Comparison of ENCODE assay signal across 8 mouse cellular contexts in genomic region chr4:117926545-117927482, GRCm38 (mm10). TPM values are rescaled to one million over a fixed set of nuclear protein-coding genes. Genes with fewer than 3 reads are reported as not detected.
DNase-seq lines count a peak whose midpoint lies in the region; ATAC-seq lines count a peak whose summit lies in the region.

No protein-coding gene starts in this region.

- no peaks in the 10 kb centered on the region for H3K4me1 ChIP-seq in brown adipose tissue, adult 24 weeks (ENCODE audit: control insufficient read depth, insufficient read depth, insufficient read length, low read length)
- H3K4me1 ChIP-seq in forebrain, embryonic 14.5 days (ENCODE audit: control insufficient read depth, insufficient read depth, low read length): peaks cover 10% of the 10 kb centered on the region

- peak overlapping the region; percentile 84 for H3K4me2 ChIP-seq in forebrain, embryonic 14.5 days (ENCODE audit: low read length)

- H3K36me3 ChIP-seq in forebrain, embryonic 14.5 days (ENCODE audit: control insufficient read depth, insufficient read depth, low read length): 0 out of 2 replicates have a peak, but pooled peaks cover 1% of the 10 kb centered on the region

- no peak overlapping the region for H3K27ac ChIP-seq in brown adipose tissue, adult 24 weeks (replicated peaks; ENCODE audit: low read depth, low read length)
- H3K27ac ChIP-seq in forebrain, embryonic 14.5 days (ENCODE audit: low read depth, low read length): no peak overlapping the region

- peak; percentile 78 for ATAC-seq in forebrain, embryonic 14.5 days

- H3K9me3 ChIP-seq in forebrain, embryonic 14.5 days (replicated peaks; ENCODE audit: control insufficient read depth, low read length): no peaks in the 10 kb centered on the region

- peak; percentile 10 for DNase-seq in kidney, adult 18-20 months
- no peak for DNase-seq in kidney, adult 9 months
- DNase-seq in forebrain, embryonic 14.5 days (ENCODE audit: low spot score): peak; percentile 74
- peak; percentile 59 for DNase-seq in kidney, postnatal 14 days
- peak; percentile 44 for DNase-seq in lung, postnatal 10 days
- DNase-seq in right cerebral cortex, postnatal 14 days: peak; percentile 65
- DNase-seq in T-cell, adult 2 months (ENCODE audit: low spot score): no peak

- H3K4me3 ChIP-seq in brown adipose tissue, adult 24 weeks (ENCODE audit: insufficient read depth, low read depth, low read length): peak overlapping the region; percentile 33
- H3K4me3 ChIP-seq in forebrain, embryonic 14.5 days (ENCODE audit: low read depth, low read length): peak overlapping the region; percentile 44

- peak overlapping the region; percentile 65 for H3K9ac ChIP-seq in forebrain, embryonic 14.5 days (ENCODE audit: low read length)

- WGBS in forebrain, embryonic 14.5 days: under 1% methylated on average over 69 of the region's 71 CpGs

- peaks cover 48% of the 10 kb centered on the region for H3K27me3 ChIP-seq in forebrain, embryonic 14.5 days (replicated peaks; ENCODE audit: control insufficient read depth, insufficient read depth, low read length)

RNA-seq across cellular contexts. Expression of gene Artn, which starts 2.7 kb away (rescaled TPM):
- polyA plus RNA-seq in brown adipose tissue, adult 24 weeks (2012; ENCODE audit: insufficient read depth, insufficient read length, missing spikeins): not detected in 2 replicates
- polyA plus RNA-seq in forebrain, embryonic 14.5 days (2014; fragmentation: Nextera tagmentation; extraction: Ambion mirVana): 0.22 and 0.36 TPM in 2 replicates

RNA-seq across cellular contexts. Expression of gene Ipo13, which starts 12.0 kb away (rescaled TPM):
- polyA plus RNA-seq in brown adipose tissue, adult 24 weeks (2012; ENCODE audit: insufficient read depth, insufficient read length, missing spikeins): 28.3 and 48.3 TPM in 2 replicates
- 64.1 and 66.2 TPM in 2 replicates for polyA plus RNA-seq in forebrain, embryonic 14.5 days (2014; fragmentation: Nextera tagmentation; extraction: Ambion mirVana)

RNA-seq across cellular contexts. Expression of gene Dph2, which starts 35.0 kb away (rescaled TPM):
- polyA plus RNA-seq in brown adipose tissue, adult 24 weeks (2012; ENCODE audit: insufficient read depth, insufficient read length, missing spikeins): 1.7 and 4.4 TPM in 2 replicates
- 26.8 and 31.9 TPM in 2 replicates for polyA plus RNA-seq in forebrain, embryonic 14.5 days (2014; fragmentation: Nextera tagmentation; extraction: Ambion mirVana)

RNA-seq across cellular contexts. Expression of gene Atp6v0b, which starts 39.7 kb away (rescaled TPM):
- 145 and 164 TPM in 2 replicates for polyA plus RNA-seq in brown adipose tissue, adult 24 weeks (2012; ENCODE audit: insufficient read depth, insufficient read length, missing spikeins)
- polyA plus RNA-seq in forebrain, embryonic 14.5 days (2014; fragmentation: Nextera tagmentation; extraction: Ambion mirVana): 483 and 520 TPM in 2 replicates

RNA-seq across cellular contexts. Expression of gene B4galt2, which starts 43.5 kb away (rescaled TPM):
- 1.3 and 1.5 TPM in 2 replicates for polyA plus RNA-seq in brown adipose tissue, adult 24 weeks (2012; ENCODE audit: insufficient read depth, insufficient read length, missing spikeins)
- polyA plus RNA-seq in forebrain, embryonic 14.5 days (2014; fragmentation: Nextera tagmentation; extraction: Ambion mirVana): 49.1 and 50.6 TPM in 2 replicates

Comparison
In these comparisons a context has a peak if more than half of its experiments do, and no peak if none do; other contexts are left out.
1. DNase-seq: peak in kidney, adult 18-20 months (single experiment), forebrain, embryonic 14.5 days (single experiment), kidney, postnatal 14 days (single experiment), lung, postnatal 10 days (single experiment) and right cerebral cortex, postnatal 14 days (single experiment); none in kidney, adult 9 months (single experiment) and T-cell, adult 2 months (single experiment).